Mouse (Mus musculus) embryonic facial prominence, embryonic 12.5 days (tissue): ENCODE measurements around the gene Aurkb. TPM values are rescaled to one million over a fixed set of nuclear protein-coding genes. Genes with fewer than 3 reads are reported as not detected.

Experiments used
- ATAC-seq: fragments of 200-750 bp; cut with Nextera tagmentation; 2 replicates; pipeline ENCODE4 v1.8.0; 2017; ENCODE audit not compliant: insufficient number of reproducible peaks, insufficient read depth, low FRiP score, low TSS enrichment
- H3K27ac ChIP-seq: fragments of 300-500 bp; sonication (generic); 2 replicates; pipeline ENCODE4 v1.5.1; 2016; ENCODE audit warnings: mild to moderate bottlenecking
- H3K27me3 ChIP-seq: fragments of 300-500 bp; sonication (generic); 2 replicates; pipeline ENCODE4 v1.6.1; 2016; ENCODE audit warnings: mild to moderate bottlenecking, moderate library complexity
- H3K36me3 ChIP-seq: fragments of 300-500 bp; sonication (generic); 2 replicates; pipeline ENCODE4 v1.6.1; 2016; ENCODE audit warnings: mild to moderate bottlenecking
- H3K4me1 ChIP-seq: fragments of 300-500 bp; sonication (generic); 2 replicates; pipeline ENCODE4 v1.6.1; 2016
- H3K4me2 ChIP-seq: fragments of 300-500 bp; sonication (generic); replicated peaks from 2 replicates; pipeline ENCODE4 v1.6.1; 2016; ENCODE audit warnings: mild to moderate bottlenecking, moderate library complexity
- H3K4me3 ChIP-seq: fragments of 300-500 bp; sonication (generic); 2 replicates; pipeline ENCODE4 v1.5.1; 2016; ENCODE audit warnings: mild to moderate bottlenecking
- H3K9ac ChIP-seq: fragments of 300-500 bp; sonication (generic); 2 replicates; pipeline ENCODE4 v1.6.1; 2016; ENCODE audit warnings: mild to moderate bottlenecking, moderate library complexity
- H3K9me3 ChIP-seq: fragments of 300-500 bp; sonication (generic); 2 replicates; pipeline ENCODE4 v1.6.1; 2016; ENCODE audit warnings: mild to moderate bottlenecking, moderate library complexity
- WGBS: fragments of 180-500 bp; shearing (Covaris S2); methylation state at CpG from one replicate; pipeline ENCODE4 v1.1.7; 2016; 5-methylcytosine and 5-hydroxymethylcytosine counted together
- polyA plus RNA-seq: library from polyadenylated mRNA; unstranded; fragments of >200 nt; fragmentation: Nextera tagmentation; extraction: Ambion mirVana; gene quantifications from 2 replicates; pipeline ENCODE4 v1.2.1, GENCODE M21; 2016

The Aurkb gene
- polyA plus RNA-seq, 1 experiment from 2014 or later = 148 TPM

DNA sequence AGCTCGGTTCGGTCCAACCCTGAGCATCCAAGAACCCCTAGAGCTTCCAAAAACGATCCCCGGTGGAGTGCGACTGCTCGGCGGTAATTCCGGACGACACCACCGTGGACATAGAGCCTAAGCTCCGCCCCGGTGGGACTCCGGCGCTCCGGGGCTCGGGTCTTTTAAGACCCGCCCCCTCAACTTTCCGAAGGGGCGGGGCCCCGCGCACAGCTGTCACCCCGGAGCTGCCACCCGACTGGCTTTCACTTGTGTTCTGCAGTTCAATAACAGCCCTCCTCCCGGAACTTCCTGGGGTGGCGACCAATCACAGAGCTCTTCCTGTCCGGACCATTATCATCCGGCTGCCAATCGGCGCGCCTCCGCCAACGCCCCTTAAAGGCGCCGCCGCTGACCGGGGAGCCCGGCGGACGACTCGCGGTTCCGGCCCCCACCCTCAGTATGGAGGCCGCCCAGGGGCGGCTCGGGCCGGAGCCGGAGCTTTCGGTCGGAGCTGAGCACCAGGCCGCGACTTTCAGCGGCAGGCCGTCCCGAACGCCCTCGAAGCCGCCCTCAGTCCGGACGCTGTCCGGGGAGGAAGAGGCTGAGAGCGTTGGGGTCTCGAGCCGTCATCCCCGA is 14.0 kb downstream of the Aurkb start, which contains the start of gene Borcs6:
Gene Borcs6, plus strand, starts transcription at position 361 of the 618 bp plus-strand sequence.
- Histone ChIP-seq H3K4me1 (peaks cover 23% of the 10 kb centered on the region), H3K9me3 (no peaks in the 10 kb centered on the region), H3K36me3 (no peaks in the 10 kb centered on the region), H3K27me3 (no peaks in the 10 kb centered on the region), H3K4me2 (peak within 1 kb of the TSS; percentile 96), H3K4me3 (peak within 1 kb of the TSS; percentile 87), H3K9ac (peak within 1 kb of the TSS; percentile 64), H3K27ac (peak within 1 kb of the TSS; percentile 83)
- ATAC-seq = peak; percentile 95
- WGBS = under 1% methylated on average over 64 of the region's 64 CpGs

DNA sequence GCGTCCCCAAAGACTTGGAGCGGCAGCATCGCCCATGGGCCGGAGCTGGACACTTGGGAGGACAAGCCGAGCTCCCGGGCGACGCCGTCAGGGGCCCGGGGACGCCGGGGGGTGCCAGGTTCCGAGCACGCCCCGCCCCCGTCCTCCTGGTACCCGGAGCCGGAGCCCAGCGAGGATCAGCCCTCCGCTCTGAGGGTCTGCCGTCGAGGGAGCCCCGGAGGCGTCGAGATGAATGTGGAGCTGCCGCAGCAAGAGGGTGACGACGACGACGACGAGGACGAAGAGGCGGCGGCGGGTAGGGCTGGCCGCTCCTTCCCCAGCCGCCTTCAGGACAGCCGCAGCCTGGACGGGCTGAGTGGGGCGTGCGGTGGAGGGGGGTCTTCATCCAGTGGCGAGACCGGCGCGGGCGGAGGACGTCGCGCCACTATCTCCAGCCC is 14.5 kb downstream of the Aurkb start:
- 1% methylated on average over 49 of the region's 49 CpGs for WGBS
- Histone ChIP-seq H3K4me2 (peak overlapping the region; percentile 96), H3K4me3 (peak overlapping the region; percentile 87), H3K9ac (peak overlapping the region; percentile 64), H3K27me3 (no peaks in the 10 kb centered on the region), H3K36me3 (no peaks in the 10 kb centered on the region), H3K27ac (peak overlapping the region; percentile 83), H3K9me3 (no peaks in the 10 kb centered on the region), H3K4me1 (peaks cover 23% of the 10 kb centered on the region)
- peak; percentile 17; the same call in 1 of the 2 replicates for ATAC-seq

DNA sequence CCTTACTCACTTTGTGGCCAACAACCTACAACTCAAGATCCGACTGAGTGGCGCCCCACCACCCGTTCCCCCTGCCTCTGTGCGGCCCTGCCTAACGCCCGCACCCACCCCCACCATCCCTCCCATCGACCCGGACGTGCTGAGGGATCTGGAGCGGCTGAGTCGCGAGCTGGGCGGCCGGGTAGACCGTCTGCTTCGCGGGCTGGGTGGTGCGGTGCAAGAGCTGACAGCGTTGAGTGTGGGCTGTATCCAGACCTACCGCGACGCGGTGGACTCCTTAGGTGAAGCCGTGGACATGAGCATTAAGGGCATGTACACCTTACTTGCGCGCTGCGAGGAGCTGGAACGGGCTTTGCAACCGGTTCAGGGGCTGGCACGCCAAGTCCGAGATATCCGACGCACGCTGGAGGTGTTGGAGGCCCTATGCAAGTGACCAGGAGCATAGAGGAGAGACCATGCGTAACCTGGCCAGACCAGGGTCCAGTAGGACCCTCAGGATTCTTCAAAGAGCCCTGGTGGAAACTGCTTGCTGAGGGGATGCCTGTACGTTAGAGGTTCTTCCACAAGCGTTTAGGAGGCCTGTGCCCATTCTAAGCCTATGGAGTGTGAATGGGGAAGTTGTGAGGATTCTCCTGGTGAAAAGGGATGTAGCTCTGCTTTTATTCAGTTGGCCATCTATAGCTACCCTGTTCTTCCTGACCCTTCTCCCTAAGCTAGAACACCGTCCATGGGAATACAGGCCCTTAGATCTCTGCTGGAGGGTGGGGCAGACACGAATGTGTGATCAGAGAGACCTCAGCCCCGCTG is 15.2 kb downstream of the Aurkb start:
- peak overlapping the region; percentile 64 for H3K9ac ChIP-seq
- no peaks in the 10 kb centered on the region for H3K27me3 ChIP-seq
- no peak for ATAC-seq
- H3K4me3 ChIP-seq = peak overlapping the region; percentile 87
- H3K4me1 ChIP-seq = peaks cover 23% of the 10 kb centered on the region
- H3K4me2 ChIP-seq = peak overlapping the region; percentile 96
- under 1% methylated on average over 40 of the region's 40 CpGs for WGBS
- H3K36me3 ChIP-seq = no peaks in the 10 kb centered on the region
- H3K27ac ChIP-seq = peak overlapping the region; percentile 83
- H3K9me3 ChIP-seq = no peaks in the 10 kb centered on the region

DNA sequence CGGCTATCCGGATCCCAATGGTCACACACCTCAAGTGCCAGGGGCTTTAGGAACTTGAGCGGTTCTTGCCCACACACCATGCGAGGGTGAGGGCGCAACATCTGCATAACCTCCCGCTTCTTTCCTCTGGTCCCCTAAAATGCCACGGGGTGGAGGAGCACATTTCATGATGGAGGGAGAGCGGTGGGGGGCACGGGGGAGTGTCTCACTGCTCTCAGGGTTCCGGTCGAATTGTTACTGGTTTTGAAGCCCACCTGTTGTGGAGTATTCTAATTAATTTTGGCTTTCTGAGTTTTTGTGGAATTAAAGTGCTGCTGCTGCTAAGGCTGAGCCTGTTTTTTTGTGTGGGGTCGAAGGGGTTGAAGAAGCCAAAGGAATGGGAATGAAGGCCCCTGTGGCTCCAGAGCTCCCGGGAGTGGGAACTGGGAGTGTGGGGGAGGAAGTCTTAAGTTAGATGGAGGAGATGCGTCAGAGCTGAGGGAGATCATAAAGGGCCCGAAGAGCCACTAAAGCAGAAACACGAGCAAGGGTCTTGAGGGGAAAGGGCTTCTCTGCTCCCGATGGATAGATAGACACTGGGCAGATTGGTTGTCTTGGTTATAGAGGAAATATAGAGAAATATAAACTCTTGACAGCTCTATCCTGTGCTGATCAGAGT is 15.9 kb downstream of the Aurkb start:
- Histone ChIP-seq H3K27me3 (no peaks in the 10 kb centered on the region), H3K4me1 (peaks cover 29% of the 10 kb centered on the region), H3K4me3 (peak overlapping the region; percentile 87), H3K9ac (peak overlapping the region; percentile 64), H3K27ac (no peak overlapping the region), H3K9me3 (no peaks in the 10 kb centered on the region), H3K36me3 (no peaks in the 10 kb centered on the region), H3K4me2 (peak overlapping the region; percentile 96)
- WGBS = 11% methylated on average over 17 of the region's 17 CpGs
- no peak for ATAC-seq

DNA sequence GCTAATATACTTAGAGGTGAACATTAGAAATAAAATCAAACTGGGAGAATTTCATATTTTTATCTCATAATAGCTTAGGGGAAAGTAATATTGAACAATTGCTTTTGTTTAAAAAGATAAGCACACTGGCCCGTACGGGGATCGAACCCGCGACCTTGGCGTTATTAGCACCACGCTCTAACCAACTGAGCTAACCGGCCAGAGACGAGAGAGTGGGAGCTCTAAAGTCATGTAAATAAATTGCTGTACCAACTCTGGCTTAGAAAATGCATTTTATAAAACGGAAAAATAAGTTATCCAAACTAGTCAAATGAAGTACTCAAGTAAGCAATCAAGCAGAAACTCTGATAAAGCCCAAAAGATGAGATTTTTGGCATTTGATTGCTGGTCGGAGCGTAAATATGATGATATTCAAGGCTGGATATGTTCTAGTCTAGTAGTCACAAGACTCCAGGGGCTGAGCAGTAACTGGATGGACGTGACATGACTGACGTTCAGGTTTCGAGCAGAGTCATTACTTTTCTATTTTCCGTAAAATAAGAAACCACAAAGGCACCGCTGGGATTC is 16.8 kb downstream of the Aurkb start:
- ATAC-seq = no peak
- H3K9me3 ChIP-seq = no peaks in the 10 kb centered on the region
- no peak overlapping the region for H3K27ac ChIP-seq
- peak overlapping the region; percentile 56 for H3K4me2 ChIP-seq
- under 1% methylated on average over 17 of the region's 17 CpGs for WGBS
- peak overlapping the region; percentile 80 for H3K4me3 ChIP-seq
- H3K4me1 ChIP-seq = peaks cover 33% of the 10 kb centered on the region
- H3K36me3 ChIP-seq = no peaks in the 10 kb centered on the region
- H3K9ac ChIP-seq = no peak overlapping the region
- no peaks in the 10 kb centered on the region for H3K27me3 ChIP-seq

DNA sequence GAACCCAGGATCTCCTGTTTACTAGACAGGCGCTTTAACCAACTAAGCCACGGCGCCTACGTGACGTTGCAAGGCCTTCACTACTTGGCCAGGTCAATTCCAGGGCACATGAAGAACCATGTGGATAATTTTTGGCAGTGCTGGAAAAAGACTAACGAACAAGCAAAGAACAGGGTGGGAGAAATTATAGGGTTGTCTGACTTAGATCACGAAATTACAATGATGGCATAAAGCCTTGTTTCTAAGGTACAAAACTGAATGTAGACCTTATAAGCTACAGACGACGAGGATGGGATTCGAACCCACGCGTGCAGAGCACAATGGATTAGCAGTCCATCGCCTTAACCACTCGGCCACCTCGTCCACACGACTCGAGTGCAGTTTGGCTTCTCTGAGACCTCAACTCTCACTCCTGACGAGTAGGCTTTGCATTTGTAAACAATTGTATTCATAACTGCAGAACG is 17.3 kb downstream of the Aurkb start:
- H3K9me3 ChIP-seq = no peaks in the 10 kb centered on the region
- ATAC-seq = no peak
- no peaks in the 10 kb centered on the region for H3K36me3 ChIP-seq
- under 1% methylated on average over 19 of the region's 19 CpGs for WGBS
- H3K4me2 ChIP-seq = peak overlapping the region; percentile 56
- H3K27ac ChIP-seq = peak overlapping the region; percentile 72; the same call in 1 of the 2 replicates
- H3K4me1 ChIP-seq = peaks cover 33% of the 10 kb centered on the region
- H3K4me3 ChIP-seq = peak overlapping the region; percentile 80
- no peaks in the 10 kb centered on the region for H3K27me3 ChIP-seq
- no peak overlapping the region for H3K9ac ChIP-seq

DNA sequence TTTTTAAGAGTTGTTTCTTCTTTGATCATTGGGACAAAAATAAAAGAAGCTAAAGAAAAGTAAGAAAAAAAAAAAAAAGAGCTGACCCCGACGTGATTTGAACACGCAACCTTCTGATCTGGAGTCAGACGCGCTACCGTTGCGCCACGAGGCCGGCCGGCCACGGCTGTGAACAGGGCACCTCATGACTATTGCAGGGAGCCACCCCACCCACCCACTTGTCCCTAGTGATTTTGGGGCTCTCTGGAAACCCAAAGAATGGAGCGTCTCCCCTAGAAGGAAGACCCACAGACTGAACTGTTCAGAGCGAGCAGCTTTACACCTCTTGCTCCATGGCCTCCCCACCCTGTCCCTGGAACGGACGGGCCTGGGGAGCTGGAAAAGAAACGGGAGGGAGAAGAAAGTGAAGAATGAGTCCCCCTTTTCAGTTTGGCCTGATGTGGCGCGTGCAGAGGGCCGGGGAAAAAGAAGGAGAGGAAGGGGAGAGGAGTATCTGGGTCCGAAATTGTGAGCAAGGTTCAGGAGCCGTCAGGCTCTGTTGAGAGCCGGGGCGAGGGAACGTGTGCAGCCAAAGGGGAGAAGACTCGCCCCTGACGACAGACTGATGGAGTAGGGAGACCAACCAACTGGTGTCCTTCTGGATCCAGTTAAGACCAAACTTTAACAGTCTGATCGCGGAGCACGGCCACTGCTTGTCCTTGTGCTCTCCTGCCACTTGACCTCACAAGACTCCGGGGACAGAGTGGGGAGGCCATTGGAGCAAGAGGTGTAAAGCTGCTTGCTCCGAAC is 18.2 kb downstream of the Aurkb start:
- Histone ChIP-seq H3K4me3 (peak overlapping the region; percentile 80), H3K27me3 (no peaks in the 10 kb centered on the region), H3K27ac (peak overlapping the region; percentile 85), H3K4me1 (peaks cover 29% of the 10 kb centered on the region), H3K9ac (peak overlapping the region; percentile 65), H3K4me2 (peak overlapping the region; percentile 56), H3K9me3 (no peaks in the 10 kb centered on the region), H3K36me3 (no peaks in the 10 kb centered on the region)
- WGBS = under 1% methylated on average over 31 of the region's 31 CpGs
- no peak for ATAC-seq

DNA sequence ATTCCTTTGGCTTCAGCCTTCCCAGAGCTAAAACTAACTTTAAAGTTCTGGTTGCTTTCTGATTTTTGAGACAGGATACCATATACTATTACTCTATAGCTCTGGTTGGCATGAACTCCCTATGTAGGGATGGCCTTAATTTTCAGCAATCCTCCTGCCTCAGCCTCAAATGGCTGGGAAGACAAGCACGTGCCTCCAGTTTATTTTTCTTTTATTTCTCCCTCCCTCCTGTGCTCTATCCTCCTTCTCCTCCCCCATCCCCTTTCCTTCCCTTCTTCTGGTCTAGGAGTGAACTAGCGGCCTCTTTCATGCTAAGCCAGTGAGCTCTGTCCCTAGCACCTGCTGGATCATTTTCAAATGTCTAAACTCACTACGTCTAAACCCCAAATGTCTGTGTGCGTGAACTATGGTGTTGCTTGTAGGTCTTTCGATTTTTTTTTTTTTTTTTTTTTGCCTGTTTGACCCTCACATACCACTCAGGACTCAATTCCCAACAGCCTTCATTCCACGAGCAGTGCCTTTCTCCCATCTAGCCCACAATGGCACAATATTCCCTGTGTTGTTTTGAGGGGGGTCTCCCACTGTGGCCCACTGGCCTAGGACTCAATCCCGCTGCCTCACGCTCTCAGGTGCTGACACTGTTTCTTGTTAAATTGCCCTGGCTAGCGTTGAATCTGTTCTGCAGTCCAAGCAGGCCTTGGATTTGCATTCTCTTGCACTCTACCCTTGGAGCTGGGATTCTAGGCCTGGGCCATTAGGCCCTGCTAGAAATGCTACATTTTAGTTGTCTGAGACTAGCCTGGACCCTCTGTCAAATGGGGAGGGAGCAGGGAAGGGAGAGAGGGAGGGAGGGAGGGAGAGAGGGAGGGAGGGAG is 19.0 kb downstream of the Aurkb start:
- peaks cover 27% of the 10 kb centered on the region for H3K4me1 ChIP-seq
- peak overlapping the region; percentile 85; the same call in 1 of the 2 replicates for H3K27ac ChIP-seq
- no peaks in the 10 kb centered on the region for H3K9me3 ChIP-seq
- no peaks in the 10 kb centered on the region for H3K36me3 ChIP-seq
- H3K4me2 ChIP-seq = peak overlapping the region; percentile 56
- 42% methylated on average over 9 of the region's 9 CpGs for WGBS
- peak overlapping the region; percentile 65 for H3K9ac ChIP-seq
- H3K27me3 ChIP-seq = no peaks in the 10 kb centered on the region
- no peak for ATAC-seq
- H3K4me3 ChIP-seq = peak overlapping the region; percentile 80

DNA sequence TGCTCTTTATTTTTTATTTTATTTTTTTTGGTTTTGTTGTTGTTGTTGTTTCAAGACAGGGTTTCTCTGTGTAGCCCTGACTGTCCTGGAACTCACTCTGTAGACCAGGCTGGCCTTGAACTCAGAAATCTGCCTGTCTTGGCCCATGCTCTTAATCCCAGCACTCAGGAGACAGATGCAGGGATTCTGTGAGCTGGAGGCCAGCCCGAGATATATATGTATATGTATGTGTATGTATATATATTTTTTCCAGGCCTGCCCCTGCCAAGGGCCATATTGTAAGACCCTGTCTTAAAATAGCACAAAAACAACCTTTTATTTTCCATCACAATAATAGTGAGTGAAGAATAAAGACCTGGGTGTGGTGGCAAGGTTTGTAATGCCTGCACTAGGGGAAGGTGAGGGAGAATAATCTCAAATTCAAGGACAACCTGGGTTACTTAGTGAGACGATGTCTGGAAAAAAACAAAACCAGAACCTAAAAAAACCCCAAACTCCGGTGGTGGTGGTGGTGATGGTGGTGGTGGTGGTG is 20.0 kb downstream of the Aurkb start:
- ATAC-seq = no peak
- peaks cover 29% of the 10 kb centered on the region for H3K4me1 ChIP-seq
- 0 out of 2 replicates have a peak overlapping the region, but pooled peaks have one; percentile 45 for H3K4me3 ChIP-seq
- WGBS = 52% methylated on average over 3 of the region's 3 CpGs
- no peaks in the 10 kb centered on the region for H3K36me3 ChIP-seq
- H3K9ac ChIP-seq = no peak overlapping the region
- no peaks in the 10 kb centered on the region for H3K9me3 ChIP-seq
- peak overlapping the region; percentile 94 for H3K4me2 ChIP-seq
- H3K27ac ChIP-seq = no peak overlapping the region
- no peaks in the 10 kb centered on the region for H3K27me3 ChIP-seq
